Mouse (Mus musculus): ENCODE data around the gene Scaf8. TPM values are rescaled to one million over a fixed set of nuclear protein-coding genes. Genes with fewer than 3 reads are reported as not detected.
"Not testable (repeated sequence)": the region's sequence is repeated elsewhere in the genome, so short reads cannot be mapped to it uniquely, and the experiment has no call there.

The Scaf8 gene
- total and polyA plus RNA-seq, 3 experiments, result 23.9 to 47.3 (median 30.7) TPM

DNA sequence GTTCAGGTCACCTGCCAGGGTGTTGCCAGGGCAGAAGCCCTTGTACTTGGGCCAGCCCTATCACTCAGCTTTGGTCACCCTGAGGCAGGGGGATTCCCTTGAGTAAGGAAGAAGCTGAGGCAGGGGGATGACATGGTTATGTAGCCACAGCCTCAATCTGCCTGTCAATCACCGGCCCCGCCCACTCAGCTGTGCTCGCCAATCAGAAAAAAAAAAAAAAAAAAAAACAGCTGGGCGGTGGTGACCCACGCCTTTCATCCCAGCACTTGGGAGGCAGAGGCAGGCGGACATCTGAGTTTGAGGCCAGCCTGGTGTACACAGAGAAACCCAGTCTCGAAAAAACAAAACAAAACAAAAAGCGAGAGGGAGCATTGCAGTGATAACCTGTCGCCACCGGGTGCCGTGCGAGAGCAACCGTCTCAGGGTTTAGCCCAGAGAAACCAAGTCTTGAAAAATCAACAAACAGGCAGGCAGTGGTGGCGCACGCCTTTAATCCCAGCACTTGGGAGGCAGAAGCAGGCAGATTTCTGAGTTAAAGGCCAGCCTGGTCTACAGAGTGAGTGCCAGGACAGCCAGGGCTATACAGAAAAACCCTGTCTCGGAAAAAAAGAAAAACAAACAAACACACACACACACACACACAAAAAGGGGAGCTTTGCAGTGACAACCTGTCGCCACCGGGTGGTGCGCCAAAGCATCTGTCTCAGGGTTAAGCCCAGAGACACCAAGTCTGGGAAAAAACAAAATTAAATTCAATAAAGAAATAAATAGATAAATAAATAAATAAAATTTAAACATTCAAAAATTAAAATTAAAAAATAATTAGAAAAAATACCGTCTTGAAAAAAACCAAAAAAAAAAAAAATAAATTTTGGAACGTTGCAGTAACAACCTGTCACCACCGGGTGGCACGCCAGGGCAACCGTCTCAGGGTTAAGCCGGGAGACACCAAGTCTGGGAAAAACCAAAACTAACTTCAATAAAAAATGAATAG lies 31.7 kb upstream of the Scaf8 start:
- H3K36me3 ChIP-seq (replicated peaks in 1 of 2; ENCODE audit: control insufficient read depth in 1 of 2, insufficient read depth in 1 of 2, low read length in 1 of 2); dilution Hi-C loops (cut with MboI; ENCODE audit: extremely low pct_ligation_motif_present, extremely low pct_unique_long_range_greater_than_20kb, low sequenced_read_pairs); H3K79me2 ChIP-seq (replicated peaks; ENCODE audit: control insufficient read depth, extremely low read depth, insufficient read depth, poor library complexity, severe bottlenecking); H3K27me3 ChIP-seq (replicated peaks); H3K9me3 ChIP-seq (replicated peaks; ENCODE audit: low read length); DNase-seq (ENCODE audit: extremely low read depth); in situ Hi-C loops (cut with MboI; ENCODE audit: low pct_ligation_motif_present, low pct_unique_long_range_greater_than_20kb, low sequenced_read_pairs): not testable (repeated sequence)
- peak overlapping the region; percentile 12 for H3K27ac ChIP-seq (ENCODE audit: insufficient read depth, low read depth)
- peak overlapping the region; percentile 53 for H3K4me2 ChIP-seq (ENCODE audit: insufficient read depth, low read depth, poor library complexity, severe bottlenecking)
- TF ChIP-seq MAZ (IDR thresholded peaks at IDR 0.05; ENCODE audit: low read depth, low read length) (0 out of 2 replicates have a peak, but pooled peaks have one; percentile 13), SIN3A (IDR thresholded peaks at IDR 0.05; ENCODE audit: low read length) (peak; percentile 46; the same call in 1 of the 2 replicates), ZNF384 (IDR thresholded peaks at IDR 0.05; ENCODE audit: low read depth, low read length) (peak; percentile 90), CTCF (conservative IDR thresholded peaks at IDR 0.05 in 1 of 2, IDR thresholded peaks at IDR 0.05 in 1 of 2; ENCODE audit: low read depth in 2 of 2, low read length in 2 of 2) (peak; percentile 9 to 51; a peak in 2 of 4 replicates), ELF1 (IDR thresholded peaks at IDR 0.05; ENCODE audit: low read depth, low read length) (0 out of 2 replicates have a peak, but pooled peaks have one; percentile 11)
- peaks cover 21 to 30% of the 10 kb centered on the region in 2 experiments for H3K4me1 ChIP-seq (ENCODE audit: control insufficient read depth in 1 of 2, insufficient read depth in 2 of 2)
- H3K9ac ChIP-seq (ENCODE audit: insufficient read depth, low read depth), result peak overlapping the region; percentile 25; the same call in 1 of the 2 replicates
- peak overlapping the region in 2 of 3 experiments; percentile 34 to 44 for H3K4me3 ChIP-seq (replicated peaks in 1 of 3; ENCODE audit: low read depth in 2 of 3, low read length in 2 of 3, poor library complexity in 1 of 3)

GRCm38 (mm10) chr17:3083886-3084550 lies 30.8 kb upstream of the Scaf8 start:
- H3K27me3 ChIP-seq (replicated peaks), result no peaks in the 10 kb centered on the region
- no peaks in the 10 kb centered on the region for H3K79me2 ChIP-seq (replicated peaks; ENCODE audit: control insufficient read depth, extremely low read depth, insufficient read depth, poor library complexity, severe bottlenecking)
- peak overlapping the region; percentile 86 for H3K27ac ChIP-seq (ENCODE audit: insufficient read depth, low read depth)
- no peaks in the 10 kb centered on the region for H3K36me3 ChIP-seq (replicated peaks in 1 of 2; ENCODE audit: control insufficient read depth in 1 of 2, insufficient read depth in 1 of 2, low read length in 1 of 2)
- peaks cover 19 to 26% of the 10 kb centered on the region in 2 experiments for H3K4me1 ChIP-seq (ENCODE audit: control insufficient read depth in 1 of 2, insufficient read depth in 2 of 2)
- H3K4me2 ChIP-seq (ENCODE audit: insufficient read depth, low read depth, poor library complexity, severe bottlenecking), result no peak overlapping the region
- DNase-seq (ENCODE audit: extremely low read depth), result peak; percentile 91
- no peaks in the 10 kb centered on the region for H3K9me3 ChIP-seq (replicated peaks; ENCODE audit: low read length)
- in situ Hi-C loops (cut with MboI; ENCODE audit: low pct_ligation_motif_present, low pct_unique_long_range_greater_than_20kb, low sequenced_read_pairs), result no loop called here
- peak overlapping the region; percentile 55 to 65 (median 56) for H3K4me3 ChIP-seq (replicated peaks in 1 of 3; ENCODE audit: low read depth in 2 of 3, low read length in 2 of 3, poor library complexity in 1 of 3)
- dilution Hi-C loops (cut with MboI; ENCODE audit: extremely low pct_ligation_motif_present, extremely low pct_unique_long_range_greater_than_20kb, low sequenced_read_pairs), result no loop called here
- peak overlapping the region; percentile 68 for H3K9ac ChIP-seq (ENCODE audit: insufficient read depth, low read depth)
- TF ChIP-seq ETS1 (conservative IDR thresholded peaks at IDR 0.05; ENCODE audit: low read depth, low read length) (no peak), TCF12 (IDR thresholded peaks at IDR 0.05; ENCODE audit: low read depth, low read length) (no peak), JUN (IDR thresholded peaks at IDR 0.05; ENCODE audit: insufficient read depth, low read depth, low read length) (no peak), NRF1 (IDR thresholded peaks at IDR 0.05; ENCODE audit: low read depth, low read length) (no peak), CHD2 (IDR thresholded peaks at IDR 0.05; ENCODE audit: low read length) (peak; percentile 47), TBP (conservative IDR thresholded peaks at IDR 0.05; ENCODE audit: low read depth, low read length) (no peak), POLR2A (IDR thresholded peaks at IDR 0.05; ENCODE audit: low read depth, low read length) (peak; percentile 58), UBTF (IDR thresholded peaks at IDR 0.05; ENCODE audit: low read depth, low read length) (no peak), ZMIZ1 (IDR thresholded peaks at IDR 0.05; ENCODE audit: low read depth, low read length) (no peak), HCFC1 (IDR thresholded peaks at IDR 0.05; ENCODE audit: low read depth, low read length) (peak; percentile 84), MYC (IDR thresholded peaks at IDR 0.05; ENCODE audit: low read depth, low read length) (no peak), SIN3A (IDR thresholded peaks at IDR 0.05; ENCODE audit: low read length) (no peak), IRF4 (IDR thresholded peaks at IDR 0.05; ENCODE audit: low read depth, low read length) (no peak), ELF1 (IDR thresholded peaks at IDR 0.05; ENCODE audit: low read depth, low read length) (peak; percentile 70; the same call in 1 of the 2 replicates), E2F4 (IDR thresholded peaks at IDR 0.05; ENCODE audit: insufficient replicate concordance, low read depth, low read length) (no peak), MXI1 (IDR thresholded peaks at IDR 0.05; ENCODE audit: low read depth, low read length) (no peak), MAFK (IDR thresholded peaks at IDR 0.05; ENCODE audit: insufficient replicate concordance, low read length) (no peak), JUND (conservative IDR thresholded peaks at IDR 0.05; ENCODE audit: low read depth, low read length) (no peak), SMC3 (IDR thresholded peaks at IDR 0.05; ENCODE audit: low read depth, low read length) (no peak), KAT2A (IDR thresholded peaks at IDR 0.05; ENCODE audit: insufficient replicate concordance, low read length) (peak; percentile 50; the same call in 1 of the 2 replicates), PAX5 (IDR thresholded peaks at IDR 0.05; ENCODE audit: low read length) (no peak), ZC3H11A (IDR thresholded peaks at IDR 0.05; ENCODE audit: low read depth, low read length) (no peak), BHLHE40 (IDR thresholded peaks at IDR 0.05; ENCODE audit: low read depth, low read length) (no peak), MAZ (IDR thresholded peaks at IDR 0.05; ENCODE audit: low read depth, low read length) (0 out of 2 replicates have a peak, but pooled peaks have one; percentile 13), EP300 (IDR thresholded peaks at IDR 0.05; ENCODE audit: low read length) (no peak), ZNF384 (IDR thresholded peaks at IDR 0.05; ENCODE audit: low read depth, low read length) (peak; percentile 27; the same call in 1 of the 2 replicates), NELFE (IDR thresholded peaks at IDR 0.05; ENCODE audit: low read depth, low read length) (peak; percentile 55)
